Mouse (Mus musculus): Measurements from ENCODE around the gene Fkrp. TPM values are rescaled to one million over a fixed set of nuclear protein-coding genes. Genes with fewer than 3 reads are reported as not detected.

The Fkrp gene
- 27.5 and 28.3 TPM in 2 replicates for polyA plus RNA-seq (2014; fragmentation: Nextera tagmentation; extraction: Ambion mirVana)

GRCm38 (mm10) chr7:16816475-16817122 is at the start of gene Fkrp:
TSS of gene Fkrp (minus strand) at chr7:16816732.
- Histone ChIP-seq H3K4me2 (ENCODE audit: low read length) (peak within 1 kb of the TSS; percentile 68), H3K9ac (ENCODE audit: low read length) (peak within 1 kb of the TSS; percentile 100), H3K9me3 (ENCODE audit: control insufficient read depth, low read length) (no peaks in the 10 kb centered on the region), H3K27ac (ENCODE audit: low read depth) (peak within 1 kb of the TSS; percentile 97), H3K4me3 (ENCODE audit: low read depth, low read length) (peak within 1 kb of the TSS; percentile 92), H3K27me3 (replicated peaks; ENCODE audit: control insufficient read depth, insufficient read depth, low read length) (no peaks in the 10 kb centered on the region; the same call in 1 of the 2 replicates), H3K36me3 (ENCODE audit: control insufficient read depth, insufficient read depth, low read length) (peaks cover 24% of the 10 kb centered on the region), H3K4me1 (replicated peaks; ENCODE audit: control insufficient read depth, insufficient read depth, low read length) (peaks cover 34% of the 10 kb centered on the region)
- ATAC-seq (replicated peaks; ENCODE audit: low FRiP score, low TSS enrichment, low read depth) (peak; percentile 81), DNase-seq (ENCODE audit: low spot score) (peak; percentile 83)
- 1% methylated on average over 53 of the region's 64 CpGs for WGBS

- 32% methylated on average over 5 of the region's 5 CpGs for WGBS
- no peaks in the 10 kb centered on the region for H3K4me1 ChIP-seq (replicated peaks; ENCODE audit: control insufficient read depth, insufficient read depth, low read length)
- H3K9me3 ChIP-seq (ENCODE audit: control insufficient read depth, low read length), result no peaks in the 10 kb centered on the region
- ATAC-seq (replicated peaks; ENCODE audit: low FRiP score, low TSS enrichment, low read depth) (no peak), DNase-seq (ENCODE audit: low spot score) (peak; percentile 87)
- H3K4me3 ChIP-seq (ENCODE audit: low read depth, low read length), result no peak overlapping the region
- H3K4me2 ChIP-seq (ENCODE audit: low read length), result no peak overlapping the region
- H3K27ac ChIP-seq (ENCODE audit: low read depth), result no peak overlapping the region
- peaks cover 56% of the 10 kb centered on the region for H3K36me3 ChIP-seq (ENCODE audit: control insufficient read depth, insufficient read depth, low read length)
- no peaks in the 10 kb centered on the region for H3K27me3 ChIP-seq (replicated peaks; ENCODE audit: control insufficient read depth, insufficient read depth, low read length)
- H3K9ac ChIP-seq (ENCODE audit: low read length), result no peak overlapping the region
Measured at GRCm38 (mm10) chr7:16859902-16860651, 43.5 kb upstream of the Fkrp start.

GRCm38 (mm10) chr7:16858336-16858735 is 41.8 kb upstream of the Fkrp start:
- no peak overlapping the region for H3K4me3 ChIP-seq (ENCODE audit: low read depth, low read length)
- no peaks in the 10 kb centered on the region for H3K9me3 ChIP-seq (ENCODE audit: control insufficient read depth, low read length)
- H3K9ac ChIP-seq (ENCODE audit: low read length), result no peak overlapping the region
- no peaks in the 10 kb centered on the region for H3K4me1 ChIP-seq (replicated peaks; ENCODE audit: control insufficient read depth, insufficient read depth, low read length)
- H3K27me3 ChIP-seq (replicated peaks; ENCODE audit: control insufficient read depth, insufficient read depth, low read length), result no peaks in the 10 kb centered on the region
- no peak overlapping the region for H3K4me2 ChIP-seq (ENCODE audit: low read length)
- DNase-seq (ENCODE audit: low spot score), result no peak
- 21% methylated on average over 17 of the region's 17 CpGs for WGBS
- H3K27ac ChIP-seq (ENCODE audit: low read depth), result no peak overlapping the region
- no peak for ATAC-seq (replicated peaks; ENCODE audit: low FRiP score, low TSS enrichment, low read depth)
- peaks cover 54% of the 10 kb centered on the region for H3K36me3 ChIP-seq (ENCODE audit: control insufficient read depth, insufficient read depth, low read length)

- no peak for DNase-seq (ENCODE audit: low spot score)
- WGBS, result 82% methylated on average over 14 of the region's 14 CpGs
- Histone ChIP-seq H3K4me1 (replicated peaks; ENCODE audit: control insufficient read depth, insufficient read depth, low read length) (no peaks in the 10 kb centered on the region), H3K9me3 (ENCODE audit: control insufficient read depth, low read length) (no peaks in the 10 kb centered on the region), H3K4me3 (ENCODE audit: low read depth, low read length) (no peak overlapping the region), H3K9ac (ENCODE audit: low read length) (no peak overlapping the region), H3K36me3 (ENCODE audit: control insufficient read depth, insufficient read depth, low read length) (peaks cover 81% of the 10 kb centered on the region), H3K27me3 (replicated peaks; ENCODE audit: control insufficient read depth, insufficient read depth, low read length) (no peaks in the 10 kb centered on the region), H3K27ac (ENCODE audit: low read depth) (no peak overlapping the region), H3K4me2 (ENCODE audit: low read length) (no peak overlapping the region)
- peak; percentile 57; the same call in 1 of the 2 replicates for ATAC-seq (replicated peaks; ENCODE audit: low FRiP score, low TSS enrichment, low read depth)
Measured at GRCm38 (mm10) chr7:16853302-16853831, 36.8 kb upstream of the Fkrp start.

- Histone ChIP-seq H3K9ac (ENCODE audit: low read length) (no peak overlapping the region), H3K4me3 (ENCODE audit: low read depth, low read length) (no peak overlapping the region), H3K36me3 (ENCODE audit: control insufficient read depth, insufficient read depth, low read length) (peaks cover 68% of the 10 kb centered on the region), H3K27ac (ENCODE audit: low read depth) (no peak overlapping the region), H3K4me1 (replicated peaks; ENCODE audit: control insufficient read depth, insufficient read depth, low read length) (no peaks in the 10 kb centered on the region), H3K4me2 (ENCODE audit: low read length) (no peak overlapping the region), H3K9me3 (ENCODE audit: control insufficient read depth, low read length) (no peaks in the 10 kb centered on the region), H3K27me3 (replicated peaks; ENCODE audit: control insufficient read depth, insufficient read depth, low read length) (no peaks in the 10 kb centered on the region)
- no peak for ATAC-seq (replicated peaks; ENCODE audit: low FRiP score, low TSS enrichment, low read depth)
- WGBS, result 90% methylated on average over 4 of the region's 4 CpGs
- DNase-seq (ENCODE audit: low spot score), result no peak
Measured at GRCm38 (mm10) chr7:16851636-16852035, 35.1 kb upstream of the Fkrp start.

- Histone ChIP-seq H3K9ac (ENCODE audit: low read length) (no peak overlapping the region), H3K9me3 (ENCODE audit: control insufficient read depth, low read length) (no peaks in the 10 kb centered on the region), H3K27ac (ENCODE audit: low read depth) (no peak overlapping the region), H3K27me3 (replicated peaks; ENCODE audit: control insufficient read depth, insufficient read depth, low read length) (no peaks in the 10 kb centered on the region), H3K4me3 (ENCODE audit: low read depth, low read length) (no peak overlapping the region), H3K36me3 (ENCODE audit: control insufficient read depth, insufficient read depth, low read length) (peaks cover 40% of the 10 kb centered on the region), H3K4me2 (ENCODE audit: low read length) (no peak overlapping the region), H3K4me1 (replicated peaks; ENCODE audit: control insufficient read depth, insufficient read depth, low read length) (peaks cover 16% of the 10 kb centered on the region)
- ATAC-seq (replicated peaks; ENCODE audit: low FRiP score, low TSS enrichment, low read depth) (no peak), DNase-seq (ENCODE audit: low spot score) (no peak)
- 27% methylated on average over 17 of the region's 17 CpGs for WGBS
Measured at GRCm38 (mm10) chr7:16848579-16848978, 32.0 kb upstream of the Fkrp start.

GRCm38 (mm10) chr7:16847507-16847906 is 31.0 kb upstream of the Fkrp start:
- no peak for ATAC-seq (replicated peaks; ENCODE audit: low FRiP score, low TSS enrichment, low read depth)
- Histone ChIP-seq H3K27ac (ENCODE audit: low read depth) (no peak overlapping the region), H3K36me3 (ENCODE audit: control insufficient read depth, insufficient read depth, low read length) (peaks cover 33% of the 10 kb centered on the region), H3K4me3 (ENCODE audit: low read depth, low read length) (no peak overlapping the region), H3K9ac (ENCODE audit: low read length) (no peak overlapping the region), H3K4me2 (ENCODE audit: low read length) (no peak overlapping the region), H3K27me3 (replicated peaks; ENCODE audit: control insufficient read depth, insufficient read depth, low read length) (no peaks in the 10 kb centered on the region), H3K4me1 (replicated peaks; ENCODE audit: control insufficient read depth, insufficient read depth, low read length) (peaks cover 16% of the 10 kb centered on the region), H3K9me3 (ENCODE audit: control insufficient read depth, low read length) (no peaks in the 10 kb centered on the region)
- no peak for DNase-seq (ENCODE audit: low spot score)
- WGBS, result 87% methylated on average over 19 of the region's 19 CpGs

- H3K4me2 ChIP-seq (ENCODE audit: low read length), result no peak overlapping the region
- no peak for DNase-seq (ENCODE audit: low spot score)
- H3K9ac ChIP-seq (ENCODE audit: low read length), result no peak overlapping the region
- no peaks in the 10 kb centered on the region for H3K27me3 ChIP-seq (replicated peaks; ENCODE audit: control insufficient read depth, insufficient read depth, low read length)
- H3K27ac ChIP-seq (ENCODE audit: low read depth), result no peak overlapping the region
- no peak overlapping the region for H3K4me3 ChIP-seq (ENCODE audit: low read depth, low read length)
- no peaks in the 10 kb centered on the region for H3K9me3 ChIP-seq (ENCODE audit: control insufficient read depth, low read length)
- WGBS, result 91% methylated on average over 5 of the region's 5 CpGs
- no peak for ATAC-seq (replicated peaks; ENCODE audit: low FRiP score, low TSS enrichment, low read depth)
- peaks cover 16% of the 10 kb centered on the region for H3K4me1 ChIP-seq (replicated peaks; ENCODE audit: control insufficient read depth, insufficient read depth, low read length)
- peaks cover 26% of the 10 kb centered on the region for H3K36me3 ChIP-seq (ENCODE audit: control insufficient read depth, insufficient read depth, low read length)
Measured at GRCm38 (mm10) chr7:16846775-16847174, 30.2 kb upstream of the Fkrp start.

All from intestine, embryonic 14.5 days (tissue).